Mouse (Mus musculus) forebrain, postnatal 0 days (tissue): ENCODE data around the gene Upf2. TPM values are rescaled to one million over a fixed set of nuclear protein-coding genes. Genes with fewer than 3 reads are reported as not detected.

Source experiments
- ATAC-seq: fragments of 200-750 bp; cut with Nextera tagmentation; 2 replicates; pipeline ENCODE4 v1.8.0; 2017; ENCODE audit warnings: mild to moderate bottlenecking, moderate library complexity
- DNase-seq: peaks from one replicate; pipeline ENCODE4 v3.0.0-alpha.2; 2015
- H3K27ac ChIP-seq: fragments of 300-500 bp; sonication (generic); 2 replicates; pipeline ENCODE4 v1.5.1; 2014; ENCODE audit warnings: low read depth, mild to moderate bottlenecking, antibody characterized with exemption, low read length, moderate library complexity, mixed read lengths
- H3K27me3 ChIP-seq: fragments of 300-500 bp; sonication (generic); 2 replicates; pipeline ENCODE4 v1.6.1; 2014; ENCODE audit warnings: mild to moderate bottlenecking, low read length, mixed read lengths; ENCODE audit not compliant: insufficient read depth
- H3K36me3 ChIP-seq: fragments of 300-500 bp; sonication (generic); 2 replicates; pipeline ENCODE4 v1.6.1; 2014; ENCODE audit warnings: mild to moderate bottlenecking, moderate library complexity; ENCODE audit not compliant: insufficient read depth
- H3K4me1 ChIP-seq: fragments of 300-500 bp; sonication (generic); 2 replicates; pipeline ENCODE4 v1.6.1; 2014; ENCODE audit warnings: antibody characterized with exemption; ENCODE audit not compliant: insufficient read depth
- H3K4me2 ChIP-seq: fragments of 300-500 bp; sonication (generic); 2 replicates; pipeline ENCODE4 v1.6.1; 2014; ENCODE audit warnings: low read depth, mild to moderate bottlenecking, moderate library complexity
- H3K4me3 ChIP-seq: fragments of 300-500 bp; sonication (generic); 2 replicates; pipeline ENCODE4 v1.5.1; 2014; ENCODE audit warnings: low read depth, low read length, mixed read lengths
- H3K9ac ChIP-seq: fragments of 300-500 bp; sonication (generic); 2 replicates; pipeline ENCODE4 v1.6.1; 2014; ENCODE audit warnings: mild to moderate bottlenecking
- H3K9me3 ChIP-seq: fragments of 300-500 bp; sonication (generic); 2 replicates; pipeline ENCODE4 v1.6.1; 2016; ENCODE audit warnings: low read length
- CTCF ChIP-seq: sonication (generic); IDR thresholded peaks from 2 replicates; pipeline ENCODE4 v1.5.1; 2016; ENCODE audit warnings: antibody characterized with exemption, control low read depth, low read depth
- WGBS: fragments of 180-500 bp; shearing (Covaris S2); extraction: QIAGEN DNeasy Blood & Tissue Kit; methylation state at CpG from one replicate; pipeline ENCODE4 v1.1.7; 2014; 5-methylcytosine and 5-hydroxymethylcytosine counted together
- polyA plus RNA-seq: library from polyadenylated mRNA; unstranded; fragments of >200 nt; fragmentation: Nextera tagmentation; extraction: Ambion mirVana; gene quantifications from 2 replicates; pipeline ENCODE4 v1.2.1, GENCODE M21; 2015
- total RNA-seq: library from RNA; depleted of rRNA; stranded (reverse); fragments of >200 nt; gene quantifications from 2 replicates; pipeline ENCODE4 v1.2.3, GENCODE M21; 2014

Upf2 gene
- total and polyA plus RNA-seq, 2 experiments from 2014 or later: 4.1 to 11.1 TPM

- 89% methylated on average over 14 of the region's 14 CpGs for WGBS
- H3K36me3 ChIP-seq: no peaks in the 10 kb centered on the region
- H3K9ac ChIP-seq: no peak overlapping the region
- H3K9me3 ChIP-seq: no peaks in the 10 kb centered on the region
- H3K4me1 ChIP-seq: 0 out of 2 replicates have a peak, but pooled peaks cover 5% of the 10 kb centered on the region
- no peaks in the 10 kb centered on the region for H3K27me3 ChIP-seq
- H3K4me2 ChIP-seq: no peak overlapping the region
- ATAC-seq: no peak
- H3K4me3 ChIP-seq: no peak overlapping the region
- no peak overlapping the region for H3K27ac ChIP-seq
- no peak for TF ChIP-seq CTCF
- DNase-seq: no peak
Observed at GRCm38 (mm10) chr2:5939911-5940310, 11.4 kb upstream of the Upf2 start.

- ATAC-seq: no peak
Observed at GRCm38 (mm10) chr2:5940936-5941335, 10.3 kb upstream of the Upf2 start.

GRCm38 (mm10) chr2:5941861-5942415 is 9.3 kb upstream of the Upf2 start:
- DNase-seq: no peak
- ATAC-seq: no peak
- Histone ChIP-seq H3K4me1 (0 out of 2 replicates have a peak, but pooled peaks cover 5% of the 10 kb centered on the region), H3K27ac (peak overlapping the region; percentile 62), H3K4me3 (peak overlapping the region; percentile 61), H3K36me3 (no peaks in the 10 kb centered on the region), H3K4me2 (peak overlapping the region; percentile 68), H3K27me3 (no peaks in the 10 kb centered on the region), H3K9ac (peak overlapping the region; percentile 73), H3K9me3 (no peaks in the 10 kb centered on the region)
- WGBS: 60% methylated on average over 11 of the region's 11 CpGs
- no peak for TF ChIP-seq CTCF

More at GRCm38 (mm10) chr2:5940936-5941335, 10.3 kb upstream of the Upf2 start:
- H3K4me3 ChIP-seq: no peak overlapping the region
- H3K9me3 ChIP-seq: no peaks in the 10 kb centered on the region
- no peak for DNase-seq
- H3K27me3 ChIP-seq: no peaks in the 10 kb centered on the region
- no peak for TF ChIP-seq CTCF
- H3K36me3 ChIP-seq: no peaks in the 10 kb centered on the region
- no peak overlapping the region for H3K4me2 ChIP-seq
- H3K4me1 ChIP-seq: 0 out of 2 replicates have a peak, but pooled peaks cover 5% of the 10 kb centered on the region
- H3K27ac ChIP-seq: no peak overlapping the region
- WGBS: 94% methylated on average over 9 of the region's 9 CpGs
- H3K9ac ChIP-seq: no peak overlapping the region

GRCm38 (mm10) chr2:5942416-5943032 is 8.7 kb upstream of the Upf2 start, which contains the start of gene Dhtkd1:
Dhtkd1 (minus strand) TSS chr2:5942792.
- peak within 1 kb of the TSS; percentile 62 for H3K27ac ChIP-seq
- TF ChIP-seq CTCF: peak; percentile 45; the same call in 1 of the 2 replicates
- peak; percentile 98 for ATAC-seq
- DNase-seq: peak; percentile 81
- H3K9me3 ChIP-seq: no peaks in the 10 kb centered on the region
- peak within 1 kb of the TSS; percentile 73 for H3K9ac ChIP-seq
- H3K4me1 ChIP-seq: 0 out of 2 replicates have a peak, but pooled peaks cover 5% of the 10 kb centered on the region
- H3K27me3 ChIP-seq: no peaks in the 10 kb centered on the region
- H3K4me2 ChIP-seq: peak within 1 kb of the TSS; percentile 68
- peak within 1 kb of the TSS; percentile 61 for H3K4me3 ChIP-seq
- no peaks in the 10 kb centered on the region for H3K36me3 ChIP-seq
- WGBS: under 1% methylated on average over 36 of the region's 36 CpGs

GRCm38 (mm10) chr2:5943071-5943470 is 8.2 kb upstream of the Upf2 start:
- Histone ChIP-seq H3K27ac (no peak overlapping the region), H3K4me1 (0 out of 2 replicates have a peak, but pooled peaks cover 5% of the 10 kb centered on the region), H3K9me3 (no peaks in the 10 kb centered on the region), H3K4me3 (peak overlapping the region; percentile 61), H3K9ac (peak overlapping the region; percentile 73; the same call in 1 of the 2 replicates), H3K27me3 (no peaks in the 10 kb centered on the region), H3K4me2 (peak overlapping the region; percentile 68), H3K36me3 (no peaks in the 10 kb centered on the region)
- DNase-seq (no peak), ATAC-seq (no peak)
- TF ChIP-seq CTCF: no peak
- WGBS: 45% methylated on average over 4 of the region's 4 CpGs

- 0 out of 2 replicates have a peak, but pooled peaks cover 5% of the 10 kb centered on the region for H3K4me1 ChIP-seq
- no peak for DNase-seq
- H3K9me3 ChIP-seq: no peaks in the 10 kb centered on the region
- H3K9ac ChIP-seq: no peak overlapping the region
- H3K36me3 ChIP-seq: no peaks in the 10 kb centered on the region
- H3K4me3 ChIP-seq: no peak overlapping the region
- TF ChIP-seq CTCF: no peak
- H3K4me2 ChIP-seq: no peak overlapping the region
- 92% methylated on average over 1 of the region's 1 CpGs for WGBS
- ATAC-seq: no peak
- H3K27ac ChIP-seq: no peak overlapping the region
- H3K27me3 ChIP-seq: no peaks in the 10 kb centered on the region
Observed at GRCm38 (mm10) chr2:5945629-5946028, 5.6 kb upstream of the Upf2 start.

- WGBS: 91% methylated on average over 3 of the region's 3 CpGs
- no peak for ATAC-seq
- no peaks in the 10 kb centered on the region for H3K9me3 ChIP-seq
Observed at GRCm38 (mm10) chr2:5946876-5947275, 4.4 kb upstream of the Upf2 start.

More at GRCm38 (mm10) chr2:5946876-5947275, 4.4 kb upstream of the Upf2 start:
- Histone ChIP-seq H3K9ac (no peak overlapping the region), H3K4me2 (no peak overlapping the region), H3K4me1 (0 out of 2 replicates have a peak, but pooled peaks cover 4% of the 10 kb centered on the region), H3K27me3 (no peaks in the 10 kb centered on the region), H3K27ac (no peak overlapping the region), H3K36me3 (no peaks in the 10 kb centered on the region), H3K4me3 (no peak overlapping the region)
- no peak for TF ChIP-seq CTCF
- no peak for DNase-seq
